Mouse (Mus musculus): ENCODE data around the gene Rela. TPM values are rescaled to one million over a fixed set of nuclear protein-coding genes. Genes with fewer than 3 reads are reported as not detected.
"Not testable (repeated sequence)": the region's sequence is repeated elsewhere in the genome, so short reads cannot be mapped to it uniquely, and the experiment has no call there.

Rela gene
- polyA plus RNA-seq, 1 experiment from 2014 or later = 53.0 TPM

DNA sequence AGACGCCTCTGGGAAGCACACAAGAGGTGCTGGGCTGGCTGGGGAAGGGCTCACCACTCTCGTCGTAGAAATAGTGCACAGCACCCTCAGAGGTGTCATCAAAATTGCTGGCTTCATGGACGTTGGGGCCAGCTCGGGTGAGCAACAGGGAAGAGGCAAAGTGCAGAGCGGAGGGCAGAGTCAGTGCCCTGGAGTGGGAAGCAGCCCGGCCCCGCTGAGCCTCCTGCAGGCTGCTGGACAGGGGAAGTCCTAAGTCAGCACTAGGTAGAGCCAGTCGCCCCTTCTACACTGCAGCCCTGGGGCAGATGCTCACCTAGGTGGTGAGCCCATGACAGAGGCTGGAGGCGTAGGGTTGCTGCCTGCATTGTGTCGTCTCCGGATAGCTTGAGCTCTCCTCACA is 47.0 kb downstream of the Rela start:
- Histone ChIP-seq H3K4me1 (peaks cover 12% of the 10 kb centered on the region), H3K9me3 (no peaks in the 10 kb centered on the region), H3K9ac (no peak overlapping the region), H3K4me3 (no peak overlapping the region), H3K27me3 (no peaks in the 10 kb centered on the region), H3K4me2 (no peak overlapping the region), H3K36me3 (peaks cover 78% of the 10 kb centered on the region), H3K27ac (no peak overlapping the region)
- ATAC-seq (ENCODE audit: insufficient number of reproducible peaks, insufficient read depth, low FRiP score, low TSS enrichment, low read depth) = no peak
- 87% methylated on average over 12 of the region's 12 CpGs for WGBS

DNA sequence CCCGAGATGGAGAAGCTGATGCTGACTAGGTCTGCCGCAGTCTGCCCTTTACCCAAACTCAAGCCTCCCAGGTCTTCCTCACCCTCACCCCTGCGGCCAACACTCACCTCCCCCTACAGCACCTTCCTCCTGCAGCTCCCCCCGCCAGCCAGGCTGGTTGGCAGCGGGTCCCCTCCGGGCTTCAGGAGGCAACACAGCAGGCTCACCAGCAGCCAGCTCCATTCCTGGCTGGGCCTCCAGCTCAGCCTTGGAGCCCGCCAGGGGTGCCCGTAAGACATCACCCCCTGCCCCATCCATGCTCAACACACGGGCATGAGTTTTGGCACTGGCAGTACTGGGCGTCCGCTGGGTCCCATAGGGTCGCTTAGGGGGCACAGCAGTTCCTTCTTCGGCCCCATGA is 47.7 kb downstream of the Rela start:
- 0 out of 2 replicates have a peak overlapping the region, but pooled peaks have one; percentile 11 for H3K9ac ChIP-seq
- H3K27ac ChIP-seq = no peak overlapping the region
- peaks cover 70% of the 10 kb centered on the region for H3K36me3 ChIP-seq
- H3K27me3 ChIP-seq = no peaks in the 10 kb centered on the region
- H3K4me3 ChIP-seq = no peak overlapping the region
- H3K4me2 ChIP-seq = no peak overlapping the region
- H3K4me1 ChIP-seq = peaks cover 12% of the 10 kb centered on the region
- no peak for ATAC-seq (ENCODE audit: insufficient number of reproducible peaks, insufficient read depth, low FRiP score, low TSS enrichment, low read depth)
- 93% methylated on average over 13 of the region's 13 CpGs for WGBS
- H3K9me3 ChIP-seq = no peaks in the 10 kb centered on the region

DNA sequence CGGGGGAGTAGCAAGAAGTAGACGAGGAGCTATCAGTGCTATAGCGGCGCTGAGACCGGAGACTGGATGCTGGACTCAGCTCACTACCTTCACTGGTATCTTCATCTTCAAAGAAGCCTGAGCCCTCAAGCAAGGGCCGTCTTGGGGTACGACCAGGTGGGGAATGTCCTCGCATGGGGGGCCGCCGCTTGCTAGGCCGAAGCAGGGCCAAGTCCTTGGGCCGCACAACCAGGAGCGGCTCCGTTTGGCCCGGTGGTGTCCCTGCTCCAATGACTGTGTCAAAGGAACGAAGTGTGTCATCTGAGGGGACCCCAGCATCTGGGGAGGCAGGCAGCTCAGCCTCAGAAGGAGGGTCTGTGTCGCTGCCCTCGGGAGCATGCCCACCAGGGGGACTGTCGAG is 48.1 kb downstream of the Rela start:
- no peak overlapping the region for H3K27ac ChIP-seq
- no peak overlapping the region for H3K4me2 ChIP-seq
- 0 out of 2 replicates have a peak overlapping the region, but pooled peaks have one; percentile 11 for H3K9ac ChIP-seq
- H3K9me3 ChIP-seq = no peaks in the 10 kb centered on the region
- 95% methylated on average over 19 of the region's 19 CpGs for WGBS
- H3K36me3 ChIP-seq = peaks cover 66% of the 10 kb centered on the region
- peaks cover 16% of the 10 kb centered on the region for H3K4me1 ChIP-seq
- H3K4me3 ChIP-seq = no peak overlapping the region
- no peaks in the 10 kb centered on the region for H3K27me3 ChIP-seq
- no peak for ATAC-seq (ENCODE audit: insufficient number of reproducible peaks, insufficient read depth, low FRiP score, low TSS enrichment, low read depth)

DNA sequence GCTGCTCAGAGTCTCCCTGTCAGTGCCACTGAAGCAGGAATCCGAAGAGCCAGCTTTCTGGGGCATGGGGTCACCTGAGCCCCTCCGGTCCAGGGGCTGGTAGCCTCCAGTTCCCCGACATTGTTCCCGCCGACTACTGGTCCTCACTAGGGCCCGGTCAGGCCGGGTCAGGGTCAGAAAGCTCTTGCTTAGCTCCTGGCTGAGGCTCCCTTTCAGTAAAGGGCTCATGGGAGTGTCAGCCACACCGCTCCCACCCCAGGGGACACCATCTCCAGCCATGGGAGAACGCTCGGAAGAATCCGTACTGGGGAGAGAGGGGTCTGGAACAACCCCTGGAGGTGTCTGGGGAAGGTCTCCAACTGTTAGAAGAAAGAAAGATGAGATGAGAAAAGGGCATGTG is 48.6 kb downstream of the Rela start:
- ATAC-seq (ENCODE audit: insufficient number of reproducible peaks, insufficient read depth, low FRiP score, low TSS enrichment, low read depth) = no peak
- no peak overlapping the region for H3K9ac ChIP-seq
- H3K4me2 ChIP-seq = no peak overlapping the region
- peaks cover 66% of the 10 kb centered on the region for H3K36me3 ChIP-seq
- no peaks in the 10 kb centered on the region for H3K27me3 ChIP-seq
- 93% methylated on average over 11 of the region's 11 CpGs for WGBS
- H3K9me3 ChIP-seq = no peaks in the 10 kb centered on the region
- H3K27ac ChIP-seq = no peak overlapping the region
- H3K4me3 ChIP-seq = no peak overlapping the region
- H3K4me1 ChIP-seq = peaks cover 20% of the 10 kb centered on the region

- Histone ChIP-seq H3K4me1 (peaks cover 26% of the 10 kb centered on the region), H3K36me3 (peaks cover 66% of the 10 kb centered on the region), H3K9me3 (no peaks in the 10 kb centered on the region), H3K4me2 (no peak overlapping the region), H3K9ac (no peak overlapping the region), H3K4me3 (no peak overlapping the region), H3K27ac (no peak overlapping the region), H3K27me3 (no peaks in the 10 kb centered on the region)
- WGBS = 92% methylated on average over 13 of the region's 13 CpGs
- ATAC-seq (ENCODE audit: insufficient number of reproducible peaks, insufficient read depth, low FRiP score, low TSS enrichment, low read depth) = no peak
Observed at GRCm38 (mm10) chr19:5686437-5686836, 49.2 kb downstream of the Rela start.

GRCm38 (mm10) chr19:5686954-5687353 is 49.7 kb downstream of the Rela start:
- Histone ChIP-seq H3K4me2 (peak overlapping the region; percentile 100), H3K4me1 (peaks cover 31% of the 10 kb centered on the region), H3K36me3 (peaks cover 64% of the 10 kb centered on the region), H3K9ac (peak overlapping the region; percentile 88)
- not testable (repeated sequence) for ATAC-seq (ENCODE audit: insufficient number of reproducible peaks, insufficient read depth, low FRiP score, low TSS enrichment, low read depth); H3K27ac ChIP-seq; H3K4me3 ChIP-seq; H3K9me3 ChIP-seq; H3K27me3 ChIP-seq
- WGBS = 93% methylated on average over 12 of the region's 12 CpGs

- Histone ChIP-seq H3K27me3 (no peaks in the 10 kb centered on the region), H3K36me3 (peaks cover 59% of the 10 kb centered on the region), H3K4me1 (peaks cover 39% of the 10 kb centered on the region), H3K27ac (peak overlapping the region; percentile 94), H3K9me3 (no peaks in the 10 kb centered on the region), H3K9ac (peak overlapping the region; percentile 88), H3K4me2 (peak overlapping the region; percentile 100), H3K4me3 (peak overlapping the region; percentile 97)
- ATAC-seq (ENCODE audit: insufficient number of reproducible peaks, insufficient read depth, low FRiP score, low TSS enrichment, low read depth) = no peak
- 13% methylated on average over 9 of the region's 9 CpGs for WGBS
Observed at GRCm38 (mm10) chr19:5687738-5688137, 50.5 kb downstream of the Rela start.

DNA sequence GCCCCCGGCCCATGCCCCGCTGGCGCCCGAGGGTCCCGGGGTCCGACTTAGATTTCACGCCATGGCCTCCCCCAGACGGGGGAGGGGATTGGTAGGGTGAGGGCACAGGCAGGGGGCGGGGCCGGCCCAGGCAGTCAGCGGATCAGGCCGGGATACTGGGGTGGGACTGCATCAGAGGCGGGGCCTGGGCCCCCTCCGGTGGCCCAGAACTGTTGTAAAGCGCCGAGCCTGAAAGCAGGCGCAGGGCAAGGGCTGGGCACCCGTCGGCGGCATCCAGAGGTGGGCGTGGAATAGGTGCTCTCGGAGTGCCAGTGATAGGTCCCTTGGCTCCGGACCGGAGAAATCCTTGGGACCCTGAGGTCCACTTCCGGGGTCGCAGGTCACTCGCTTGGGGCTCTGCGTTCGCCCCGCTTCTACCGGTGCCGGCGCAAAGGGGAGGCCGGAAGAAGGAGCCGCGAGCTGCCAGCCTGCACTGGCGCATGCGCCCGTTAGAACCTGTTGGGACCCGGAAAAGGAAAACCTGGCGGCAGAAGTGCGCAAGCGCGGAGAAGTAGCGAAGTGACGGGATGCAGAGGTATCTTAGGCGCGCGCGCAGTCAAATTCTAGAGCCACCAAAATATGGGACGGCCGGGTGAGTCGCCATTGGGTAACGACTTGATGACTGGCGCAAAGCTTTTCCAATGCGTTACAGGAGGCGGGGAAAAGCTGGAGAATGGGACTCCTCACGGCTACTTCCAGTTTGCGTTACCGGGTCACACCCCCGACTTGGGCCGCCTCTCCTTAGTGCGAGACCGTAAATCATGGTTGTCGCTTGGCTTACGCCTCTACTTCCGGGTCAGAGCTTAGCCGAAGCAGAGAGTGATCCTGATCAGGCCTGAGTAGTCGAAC is 51.2 kb downstream of the Rela start, which contains the start of the genes Map3k11 and Pcnx3:
TSS of gene Map3k11 (plus strand) at position 543 of the 888 bp plus-strand sequence.
TSS of gene Pcnx3 (minus strand) at position 709 of the 888 bp plus-strand sequence.
- Histone ChIP-seq H3K4me3 (peak within 1 kb of the TSS; percentile 97), H3K27me3 (no peaks in the 10 kb centered on the region), H3K9ac (peak within 1 kb of the TSS; percentile 94), H3K9me3 (no peaks in the 10 kb centered on the region), H3K27ac (peak within 1 kb of the TSS; percentile 94), H3K36me3 (peaks cover 59% of the 10 kb centered on the region), H3K4me1 (peaks cover 46% of the 10 kb centered on the region), H3K4me2 (peak within 1 kb of the TSS; percentile 100)
- peak; percentile 88 for ATAC-seq (ENCODE audit: insufficient number of reproducible peaks, insufficient read depth, low FRiP score, low TSS enrichment, low read depth)
- under 1% methylated on average over 69 of the region's 69 CpGs for WGBS

GRCm38 (mm10) chr19:5689088-5689428 is 51.8 kb downstream of the Rela start:
- Histone ChIP-seq H3K4me2 (peak overlapping the region; percentile 100), H3K4me1 (peaks cover 52% of the 10 kb centered on the region), H3K9me3 (no peaks in the 10 kb centered on the region), H3K4me3 (peak overlapping the region; percentile 97), H3K36me3 (peaks cover 59% of the 10 kb centered on the region), H3K9ac (peak overlapping the region; percentile 94), H3K27ac (peak overlapping the region; percentile 94), H3K27me3 (no peaks in the 10 kb centered on the region)
- no peak for ATAC-seq (ENCODE audit: insufficient number of reproducible peaks, insufficient read depth, low FRiP score, low TSS enrichment, low read depth)
- under 1% methylated on average over 7 of the region's 7 CpGs for WGBS

DNA sequence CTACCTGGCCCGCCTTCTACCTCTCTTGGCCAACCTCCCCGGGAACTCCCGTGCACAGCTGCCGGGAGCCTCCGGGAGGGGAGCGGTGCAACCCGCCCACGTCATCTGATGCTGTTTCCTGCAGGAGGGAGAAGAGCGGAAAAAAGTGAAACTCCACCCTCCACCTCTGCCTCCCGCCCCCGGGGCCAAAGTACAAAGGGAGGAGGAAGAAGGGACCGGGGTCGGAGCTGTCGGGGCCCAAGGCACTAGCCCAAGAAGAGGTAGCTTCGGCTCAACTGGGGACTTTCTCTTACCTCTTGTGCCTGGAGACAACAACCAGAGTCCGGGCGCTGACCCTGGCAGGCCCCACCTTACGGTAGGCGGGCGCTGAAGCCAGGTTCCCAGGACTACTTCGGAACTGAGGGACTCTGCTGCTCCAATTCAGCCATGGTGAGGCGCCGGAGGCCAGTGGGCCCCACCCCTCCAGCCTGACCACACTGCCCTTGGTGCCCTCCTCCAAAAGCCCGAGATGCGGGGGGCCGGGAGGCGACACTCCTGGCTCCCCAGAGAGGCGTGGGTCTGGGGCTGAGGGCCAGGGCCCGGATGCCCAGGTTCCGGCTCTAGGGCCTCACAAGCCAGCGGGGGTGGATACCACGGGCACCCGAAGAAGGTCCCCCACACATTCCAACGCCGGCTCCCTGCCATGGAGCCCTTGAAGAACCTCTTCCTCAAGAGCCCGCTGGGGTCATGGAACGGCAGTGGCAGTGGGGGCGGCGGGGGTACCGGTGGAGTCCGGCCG is 52.5 kb downstream of the Rela start:
- H3K27ac ChIP-seq = peak overlapping the region; percentile 94
- H3K9ac ChIP-seq = peak overlapping the region; percentile 94
- H3K4me2 ChIP-seq = peak overlapping the region; percentile 100
- no peaks in the 10 kb centered on the region for H3K9me3 ChIP-seq
- H3K4me1 ChIP-seq = peaks cover 53% of the 10 kb centered on the region
- peak overlapping the region; percentile 97 for H3K4me3 ChIP-seq
- peaks cover 59% of the 10 kb centered on the region for H3K36me3 ChIP-seq
- no peaks in the 10 kb centered on the region for H3K27me3 ChIP-seq
- 4% methylated on average over 42 of the region's 42 CpGs for WGBS
- peak; percentile 49 for ATAC-seq (ENCODE audit: insufficient number of reproducible peaks, insufficient read depth, low FRiP score, low TSS enrichment, low read depth)

- ATAC-seq (ENCODE audit: insufficient number of reproducible peaks, insufficient read depth, low FRiP score, low TSS enrichment, low read depth) = no peak
- Histone ChIP-seq H3K9ac (peak overlapping the region; percentile 94), H3K27me3 (no peaks in the 10 kb centered on the region), H3K9me3 (no peaks in the 10 kb centered on the region), H3K4me1 (peaks cover 53% of the 10 kb centered on the region), H3K4me3 (peak overlapping the region; percentile 97), H3K4me2 (peak overlapping the region; percentile 100), H3K27ac (peak overlapping the region; percentile 94), H3K36me3 (peaks cover 59% of the 10 kb centered on the region)
- WGBS = 65% methylated on average over 15 of the region's 15 CpGs
Observed at GRCm38 (mm10) chr19:5690343-5690735, 53.1 kb downstream of the Rela start.
